Mouse (Mus musculus) heart, adult 2 months (tissue): Measurements from ENCODE around the gene Pde6c. TPM values are rescaled to one million over a fixed set of nuclear protein-coding genes. Genes with fewer than 3 reads are reported as not detected.
A peak's percentile ranks its signal among the peaks of the same experiment; 100 is the strongest.

Experiments used
- DNase-seq, 2 experiments: peaks; one replicate each; pipeline ENCODE4 v3.0.0; 2021
- H3K27ac ChIP-seq: fragments of 200-600 bp; 2 replicates; pipeline ENCODE4 v1.8.1; 2022
- H3K27me3 ChIP-seq: fragments of 200-500 bp; 2 replicates; pipeline ENCODE4 v1.6.1; 2012; ENCODE audit warnings: mild to moderate bottlenecking, low read length, inconsistent platforms, mixed read lengths; ENCODE audit not compliant: control insufficient read depth, insufficient read depth
- H3K36me3 ChIP-seq: fragments of 200-500 bp; 2 replicates; pipeline ENCODE4 v1.6.1; 2012; ENCODE audit warnings: low read length, inconsistent platforms; ENCODE audit not compliant: control insufficient read depth, insufficient read depth
- H3K4me1 ChIP-seq: fragments of 200-500 bp; 2 replicates; pipeline ENCODE4 v1.6.1; 2011; ENCODE audit warnings: low read length; ENCODE audit not compliant: control insufficient read depth, insufficient read depth
- H3K4me3 ChIP-seq: fragments of 200-600 bp; 2 replicates; pipeline ENCODE4 v1.8.1; 2022
- H3K79me2 ChIP-seq: fragments of 200-500 bp; replicated peaks from 2 replicates; pipeline ENCODE4 v1.6.1; 2012; ENCODE audit warnings: mild to moderate bottlenecking, inconsistent platforms, low read length, moderate library complexity, mixed read lengths; ENCODE audit not compliant: control insufficient read depth, insufficient read depth
- H3K9ac ChIP-seq: fragments of 200-500 bp; 2 replicates; pipeline ENCODE4 v1.6.1; 2012; ENCODE audit warnings: low read depth, mild to moderate bottlenecking, control low read depth, inconsistent platforms, low read length, mixed read lengths
- CTCF ChIP-seq: fragments of 200-600 bp; IDR thresholded peaks from 2 replicates; pipeline ENCODE4 v1.8.1; 2022; ENCODE audit warnings: antibody characterized with exemption, mild to moderate bottlenecking, moderate library complexity
- EP300 ChIP-seq: fragments of 200-500 bp; IDR thresholded peaks from 2 replicates; pipeline ENCODE4 v1.6.1; 2011; ENCODE audit warnings: low read depth, low read length, control low read depth; ENCODE audit not compliant: insufficient read depth
- POLR2A ChIP-seq: fragments of 200-500 bp; IDR thresholded peaks from 2 replicates; pipeline ENCODE4 v1.6.1; 2011; ENCODE audit warnings: mild to moderate bottlenecking, low read depth, low read length, control low read depth; ENCODE audit not compliant: insufficient read depth
- WGBS: fragments of 180-500 bp; shearing (Covaris S2); methylation state at CpG from one replicate; pipeline ENCODE4 v1.1.7; 2018; 5-methylcytosine and 5-hydroxymethylcytosine counted together
- intact Hi-C: fragments of 180-260 bp; cut with DNase I; formaldehyde crosslinking; loops from one replicate; pipeline ENCODE4 v1.15.1; 2025
- polyA plus RNA-seq: library from polyadenylated mRNA; depleted of rRNA; stranded (reverse); fragments of >200 nt; gene quantifications from 2 replicates; pipeline ENCODE4 v1.2.3, GENCODE M21; 2012
- total RNA-seq, 2 experiments: library from RNA; stranded (reverse); gene quantifications; 2 replicates each; pipeline ENCODE4 v1.2.3; 2021

Pde6c gene
- total and polyA plus RNA-seq, 3 experiments, result not detected

DNA sequence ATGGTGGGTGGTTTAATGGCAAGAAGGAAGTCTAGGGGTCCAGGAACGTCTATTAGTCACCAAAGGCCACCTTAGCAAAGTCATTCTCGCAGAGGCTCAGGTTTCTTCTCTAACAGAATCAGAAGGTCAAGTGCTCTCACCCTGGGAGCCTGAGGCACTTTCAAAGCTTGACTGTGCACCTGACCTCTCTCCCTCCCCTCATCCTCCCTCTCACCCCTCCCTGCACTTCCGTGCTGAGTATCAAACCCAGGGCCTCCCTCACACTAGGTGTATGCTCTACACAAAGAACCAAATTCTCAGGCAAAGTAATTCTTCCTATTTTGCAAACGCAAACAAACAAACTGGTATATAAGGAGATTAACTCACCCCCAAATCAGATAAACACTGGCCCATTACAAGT is 36.4 kb upstream of the Pde6c start:
- Histone ChIP-seq H3K4me3 (no peak overlapping the region), H3K79me2 (no peaks in the 10 kb centered on the region), H3K27ac (no peak overlapping the region), H3K9ac (no peak overlapping the region), H3K4me1 (no peaks in the 10 kb centered on the region), H3K27me3 (peaks cover 8% of the 10 kb centered on the region), H3K36me3 (no peaks in the 10 kb centered on the region)
- TF ChIP-seq EP300, result no peak
- DNase-seq, result no peak
- intact Hi-C loops, result no loop called here
- 16% methylated on average over 4 of the region's 4 CpGs for WGBS

- TF ChIP-seq EP300, result no peak
- TF ChIP-seq CTCF, result no peak
- no peak for TF ChIP-seq POLR2A
- H3K4me1 ChIP-seq, result no peaks in the 10 kb centered on the region
- peak in 1 of 2 experiments; percentile 15 for DNase-seq
- no peak within 1 kb of the TSS for H3K27ac ChIP-seq
- no peak within 1 kb of the TSS for H3K9ac ChIP-seq
- intact Hi-C loops, result no loop called here
- under 1% methylated on average over 77 of the region's 77 CpGs for WGBS
- no peaks in the 10 kb centered on the region for H3K36me3 ChIP-seq
- no peak within 1 kb of the TSS for H3K4me3 ChIP-seq
- H3K79me2 ChIP-seq, result no peaks in the 10 kb centered on the region
- H3K27me3 ChIP-seq, result peaks cover 8% of the 10 kb centered on the region
These were observed 35.5 kb upstream of the Pde6c start, which contains the start of gene Ffar4 for GRCm38 (mm10) chr19:38096858-38097758. TSS of gene Ffar4 (plus strand) at chr19:38097071.

GRCm38 (mm10) chr19:38107871-38108270 is 24.7 kb upstream of the Pde6c start:
- intact Hi-C loops, result no loop called here
- WGBS, result 89% methylated on average over 4 of the region's 4 CpGs
- Histone ChIP-seq H3K4me3 (no peak overlapping the region), H3K79me2 (no peaks in the 10 kb centered on the region), H3K36me3 (no peaks in the 10 kb centered on the region), H3K9ac (no peak overlapping the region), H3K27ac (no peak overlapping the region), H3K27me3 (no peaks in the 10 kb centered on the region), H3K4me1 (no peaks in the 10 kb centered on the region)
- no peak for DNase-seq
- no peak for TF ChIP-seq POLR2A
- TF ChIP-seq CTCF, result no peak

DNA sequence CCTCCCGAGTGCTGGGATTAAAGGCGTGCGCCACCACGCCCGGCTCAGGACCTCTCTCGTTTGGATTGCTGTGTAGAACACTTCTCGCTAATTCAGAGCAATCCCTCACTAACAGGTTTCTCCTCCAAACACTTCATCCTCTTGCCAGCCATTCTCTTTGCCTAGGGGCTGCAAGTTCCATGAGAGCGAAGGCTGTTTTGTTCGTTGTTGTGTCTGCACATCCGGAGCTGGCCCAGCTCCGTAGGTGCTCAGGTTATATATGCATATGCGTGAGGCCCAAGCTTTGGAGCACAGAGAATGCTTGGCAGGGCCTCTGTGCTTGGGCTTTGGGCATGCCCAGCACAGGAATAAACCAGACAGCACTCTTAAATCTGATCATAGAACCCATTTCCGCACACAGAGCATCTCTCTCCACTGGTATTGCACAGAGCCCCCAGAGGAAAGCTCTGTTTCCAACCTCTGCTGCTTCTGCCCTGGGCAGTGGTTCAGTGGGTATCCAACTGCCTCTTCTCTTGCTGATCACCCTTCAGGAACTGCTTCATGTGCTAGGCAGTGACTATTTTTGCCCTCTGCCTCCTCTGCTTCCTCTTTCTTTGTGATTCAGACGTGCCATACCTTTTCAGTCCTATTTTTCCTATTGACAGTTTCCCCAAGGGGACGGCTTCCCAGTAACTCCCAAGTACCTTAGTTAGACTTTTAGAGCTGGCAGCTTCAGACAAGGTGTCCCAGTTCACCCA is 22.9 kb upstream of the Pde6c start:
- no peaks in the 10 kb centered on the region for H3K4me1 ChIP-seq
- H3K79me2 ChIP-seq, result no peaks in the 10 kb centered on the region
- no peak for DNase-seq
- intact Hi-C loops, result no loop called here
- no peak overlapping the region for H3K4me3 ChIP-seq
- TF ChIP-seq EP300 (no peak), POLR2A (no peak), CTCF (no peak)
- H3K27me3 ChIP-seq, result no peaks in the 10 kb centered on the region
- H3K9ac ChIP-seq, result no peak overlapping the region
- H3K36me3 ChIP-seq, result no peaks in the 10 kb centered on the region
- WGBS, result 84% methylated on average over 15 of the region's 15 CpGs
- H3K27ac ChIP-seq, result no peak overlapping the region

GRCm38 (mm10) chr19:38111056-38111455 is 21.5 kb upstream of the Pde6c start:
- TF ChIP-seq CTCF (no peak), POLR2A (no peak), EP300 (no peak)
- no peak overlapping the region for H3K4me3 ChIP-seq
- H3K4me1 ChIP-seq, result no peaks in the 10 kb centered on the region
- H3K27ac ChIP-seq, result no peak overlapping the region
- H3K36me3 ChIP-seq, result no peaks in the 10 kb centered on the region
- intact Hi-C loops, result no loop called here
- no peaks in the 10 kb centered on the region for H3K27me3 ChIP-seq
- H3K79me2 ChIP-seq, result no peaks in the 10 kb centered on the region
- H3K9ac ChIP-seq, result no peak overlapping the region
- no peak for DNase-seq
- WGBS, result 65% methylated on average over 8 of the region's 8 CpGs

- H3K27me3 ChIP-seq, result no peaks in the 10 kb centered on the region
- 20% methylated on average over 4 of the region's 4 CpGs for WGBS
- no peaks in the 10 kb centered on the region for H3K79me2 ChIP-seq
- DNase-seq, result no peak
- no peak overlapping the region for H3K27ac ChIP-seq
- no peak overlapping the region for H3K4me3 ChIP-seq
- TF ChIP-seq CTCF (no peak), POLR2A (no peak), EP300 (no peak)
- no peak overlapping the region for H3K9ac ChIP-seq
- no peaks in the 10 kb centered on the region for H3K36me3 ChIP-seq
- intact Hi-C loops, result no loop called here
- H3K4me1 ChIP-seq, result no peaks in the 10 kb centered on the region
These were observed 20.0 kb upstream of the Pde6c start for GRCm38 (mm10) chr19:38112575-38112974.
